Mouse (Mus musculus) thymus, adult 2 months (tissue): Measurements from ENCODE around the gene Dytn. TPM values are rescaled to one million over a fixed set of nuclear protein-coding genes. Genes with fewer than 3 reads are reported as not detected.

Experiments used
- DNase-seq: peaks from one replicate; pipeline ENCODE4 v3.0.0; 2021
- H3K27ac ChIP-seq: fragments of 200-500 bp; 2 replicates; pipeline ENCODE4 v1.5.1; 2012; ENCODE audit warnings: low read length, control low read depth; ENCODE audit not compliant: control insufficient read depth, insufficient read depth
- H3K27me3 ChIP-seq: fragments of 200-500 bp; 2 replicates; pipeline ENCODE4 v1.6.1; 2012; ENCODE audit warnings: mild to moderate bottlenecking, low read length, moderate library complexity, mixed read lengths; ENCODE audit not compliant: control insufficient read depth, insufficient read depth
- H3K36me3 ChIP-seq: fragments of 200-500 bp; 2 replicates; pipeline ENCODE4 v1.6.1; 2012; ENCODE audit warnings: mild to moderate bottlenecking, low read length, moderate library complexity; ENCODE audit not compliant: control insufficient read depth, insufficient read depth
- H3K4me1 ChIP-seq: fragments of 200-500 bp; replicated peaks from 2 replicates; pipeline ENCODE4 v1.6.1; 2012; ENCODE audit warnings: low read length; ENCODE audit not compliant: control insufficient read depth, insufficient read depth
- H3K4me3 ChIP-seq: fragments of 200-500 bp; 2 replicates; pipeline ENCODE4 v1.5.1; 2012; ENCODE audit warnings: mild to moderate bottlenecking, low read length, control low read depth, moderate library complexity; ENCODE audit not compliant: control insufficient read depth, insufficient read depth
- CTCF ChIP-seq: fragments of 200-500 bp; IDR thresholded peaks from 2 replicates; pipeline ENCODE4 v1.5.1; 2012; ENCODE audit warnings: mild to moderate bottlenecking, control low read depth, low read length, moderate library complexity, borderline replicate concordance; ENCODE audit not compliant: control insufficient read depth, poor library complexity, insufficient read depth; ENCODE audit errors: extremely low read depth
- POLR2A ChIP-seq: fragments of 200-500 bp; IDR thresholded peaks from 2 replicates; pipeline ENCODE4 v1.6.1; 2012; ENCODE audit warnings: mild to moderate bottlenecking, low read length, control low read depth, moderate library complexity; ENCODE audit not compliant: control insufficient read depth, poor library complexity, insufficient read depth; ENCODE audit errors: extremely low read depth
- WGBS: fragments of 180-500 bp; shearing (Covaris S2); methylation state at CpG from one replicate; pipeline ENCODE4 v1.1.7; 2018; 5-methylcytosine and 5-hydroxymethylcytosine counted together
- polyA plus RNA-seq: library from polyadenylated mRNA; depleted of rRNA; stranded (reverse); fragments of >200 nt; gene quantifications from 2 replicates; pipeline ENCODE4 v1.2.3, GENCODE M21; 2012; rRNA removed

Gene Dytn
- polyA plus RNA-seq, 1 experiment, result not detected

DNA sequence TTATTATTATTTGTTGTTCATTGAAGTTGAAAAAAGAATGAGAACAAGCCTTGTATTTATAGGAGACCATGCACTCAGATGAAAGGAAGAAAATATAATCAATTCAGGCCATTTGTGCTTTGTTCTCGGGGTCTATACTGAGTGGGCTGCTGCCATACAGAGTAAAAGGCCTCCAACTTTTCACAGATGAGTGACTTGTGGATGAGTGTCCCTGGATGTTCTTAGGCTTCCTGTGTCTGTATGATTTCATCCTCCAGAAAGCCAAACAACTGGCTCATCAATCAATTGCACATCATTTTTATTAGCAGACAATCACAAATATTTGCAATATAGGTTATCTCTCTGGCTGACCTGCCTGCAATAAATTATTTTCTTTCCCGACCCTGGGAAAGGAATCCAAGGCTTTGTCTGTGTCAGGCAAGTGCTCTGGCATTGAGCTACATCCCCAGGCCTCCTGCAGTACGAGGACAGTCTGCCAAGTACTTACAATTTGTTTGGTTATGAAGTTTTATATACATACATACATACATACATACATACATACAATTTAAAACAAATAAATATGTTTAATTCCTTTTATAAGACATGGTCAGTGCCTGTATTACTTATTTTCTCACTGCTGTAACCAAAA, 82.7 kb downstream of the Dytn start:
- TF ChIP-seq POLR2A, result no peak
- no peak for TF ChIP-seq CTCF
- no peak overlapping the region for H3K27ac ChIP-seq
- 61% methylated on average over 3 of the region's 3 CpGs for WGBS
- no peaks in the 10 kb centered on the region for H3K36me3 ChIP-seq
- DNase-seq, result no peak
- no peaks in the 10 kb centered on the region for H3K27me3 ChIP-seq
- no peak overlapping the region for H3K4me3 ChIP-seq
- H3K4me1 ChIP-seq, result no peaks in the 10 kb centered on the region

DNA sequence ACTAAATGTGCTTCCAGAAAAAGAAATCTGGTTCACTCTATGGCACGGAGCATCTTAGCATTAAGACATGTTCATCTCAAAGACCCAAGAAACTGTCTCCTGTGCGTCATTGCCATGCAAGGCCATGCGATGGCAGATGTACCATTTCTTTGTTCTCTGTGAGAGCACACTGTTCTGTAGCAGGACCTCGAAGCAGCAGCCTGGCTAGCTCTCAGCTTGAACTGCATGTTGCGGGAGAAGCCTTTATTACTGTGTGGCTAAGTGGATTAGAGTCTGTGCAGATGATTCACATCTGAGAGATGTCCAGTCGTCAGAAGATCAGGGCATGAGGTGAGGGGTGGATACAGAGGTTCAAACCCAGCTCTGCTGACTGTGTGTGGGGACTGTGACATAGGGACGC, 99.9 kb downstream of the Dytn start:
- Histone ChIP-seq H3K27ac (no peak overlapping the region), H3K4me3 (no peak overlapping the region), H3K27me3 (no peaks in the 10 kb centered on the region), H3K4me1 (no peaks in the 10 kb centered on the region), H3K36me3 (no peaks in the 10 kb centered on the region)
- DNase-seq, result no peak
- WGBS, result 87% methylated on average over 7 of the region's 7 CpGs
- no peak for TF ChIP-seq POLR2A

DNA sequence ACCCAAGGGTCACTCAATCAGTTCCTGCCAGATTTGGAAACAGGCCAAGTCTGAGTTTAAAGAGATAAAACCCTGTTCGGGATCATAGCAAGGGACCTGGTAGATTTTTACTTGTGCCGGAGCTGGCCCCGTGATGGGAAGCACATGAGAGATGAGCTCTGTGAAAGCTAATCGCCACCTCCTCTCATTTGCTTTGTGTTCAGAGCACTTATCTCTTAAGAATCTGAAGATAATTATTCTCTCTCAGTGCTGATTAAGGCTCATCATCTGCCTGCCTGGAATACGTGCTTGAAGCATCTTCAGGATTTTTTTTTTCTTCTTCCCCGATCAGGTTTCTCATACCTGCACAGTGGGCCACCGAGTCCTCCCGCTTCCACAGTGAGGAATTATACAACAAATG, 107.6 kb downstream of the Dytn start:
- H3K4me1 ChIP-seq, result no peaks in the 10 kb centered on the region
- DNase-seq, result no peak
- H3K4me3 ChIP-seq, result no peak overlapping the region
- WGBS, result 92% methylated on average over 8 of the region's 8 CpGs
- no peak overlapping the region for H3K27ac ChIP-seq
- no peaks in the 10 kb centered on the region for H3K36me3 ChIP-seq
- no peaks in the 10 kb centered on the region for H3K27me3 ChIP-seq
- TF ChIP-seq CTCF (no peak), POLR2A (no peak)

DNA sequence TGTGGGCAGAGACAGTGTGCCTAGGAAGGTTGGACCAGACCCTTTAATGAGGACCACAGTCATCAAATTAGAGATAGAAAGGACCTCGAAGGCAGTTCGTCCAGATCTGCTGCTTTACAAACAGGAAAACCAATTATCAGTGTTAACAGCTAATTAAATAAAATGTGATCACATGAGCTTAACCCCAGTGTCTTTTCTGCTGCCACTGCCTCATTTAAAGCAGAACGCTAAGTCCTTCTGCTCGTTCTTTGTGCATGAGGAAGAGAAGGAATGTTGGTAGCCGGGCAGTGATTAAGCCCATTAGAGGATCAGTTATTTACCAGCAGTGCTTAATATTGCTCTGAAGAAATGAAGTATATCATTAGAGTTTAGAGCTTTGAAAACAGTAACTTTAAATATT, 109.9 kb downstream of the Dytn start:
- no peak for DNase-seq
- H3K27ac ChIP-seq, result no peak overlapping the region
- TF ChIP-seq CTCF (no peak), POLR2A (no peak)
- no peaks in the 10 kb centered on the region for H3K4me1 ChIP-seq
- WGBS, result 93% methylated on average over 5 of the region's 5 CpGs
- no peak overlapping the region for H3K4me3 ChIP-seq
- H3K36me3 ChIP-seq, result no peaks in the 10 kb centered on the region
- H3K27me3 ChIP-seq, result no peaks in the 10 kb centered on the region

DNA sequence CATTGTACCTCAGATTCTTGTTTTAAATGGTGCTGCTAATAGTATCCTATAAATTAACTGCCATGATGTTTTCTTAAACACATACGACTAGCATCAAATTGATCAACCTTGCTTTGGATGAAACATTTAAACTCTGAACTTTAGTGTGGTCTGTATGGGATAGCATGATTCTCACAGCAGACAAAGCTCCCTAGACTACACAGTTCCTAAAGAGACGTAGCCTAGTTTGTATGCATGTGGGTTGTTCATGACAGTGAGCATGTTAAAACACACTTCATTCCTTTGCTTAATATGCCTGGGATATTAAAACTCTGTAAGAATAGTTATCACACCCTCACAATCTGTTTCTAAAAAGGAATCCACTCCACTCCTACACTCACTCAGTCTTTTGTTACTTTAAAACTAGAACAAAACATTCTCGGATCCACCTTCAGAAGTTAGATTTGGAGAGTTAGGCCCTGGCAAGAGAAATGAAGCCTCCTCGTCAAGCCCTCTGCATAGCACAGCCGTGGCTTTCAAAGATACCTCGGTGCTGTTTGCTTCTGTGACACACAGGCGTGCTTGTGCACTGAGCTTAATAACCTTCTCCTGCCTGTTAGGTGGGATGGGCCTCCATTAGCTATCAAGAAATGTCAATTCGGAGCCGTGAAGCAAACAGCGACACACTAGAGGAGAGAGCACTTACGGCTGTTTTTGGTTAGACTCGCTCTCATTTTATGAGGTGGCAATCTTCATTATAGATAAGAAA, 112.7 kb downstream of the Dytn start:
- H3K4me3 ChIP-seq, result no peak overlapping the region
- no peak for DNase-seq
- WGBS, result 94% methylated on average over 12 of the region's 12 CpGs
- no peaks in the 10 kb centered on the region for H3K27me3 ChIP-seq
- TF ChIP-seq POLR2A (no peak), CTCF (no peak)
- H3K36me3 ChIP-seq, result no peaks in the 10 kb centered on the region
- no peak overlapping the region for H3K27ac ChIP-seq
- no peaks in the 10 kb centered on the region for H3K4me1 ChIP-seq

DNA sequence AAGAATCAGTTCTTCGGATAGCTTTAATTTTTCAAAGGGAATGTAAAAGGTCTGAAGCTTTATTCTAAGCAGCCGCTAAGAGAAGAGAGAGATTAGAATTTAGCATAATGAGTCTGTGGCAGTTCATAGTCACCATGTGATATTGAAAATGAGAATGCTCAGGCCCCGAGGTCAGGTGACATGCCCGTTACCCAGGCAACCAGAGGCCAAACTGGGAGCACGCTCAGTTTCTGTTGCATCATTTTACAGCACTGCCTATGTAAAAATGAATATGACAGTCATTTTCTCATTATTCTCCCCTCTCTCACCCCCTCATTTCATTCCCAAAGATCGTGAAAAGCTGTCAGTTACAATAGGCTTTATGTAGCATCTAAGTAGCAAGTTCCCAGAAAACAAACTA, 113.3 kb downstream of the Dytn start:
- TF ChIP-seq CTCF, result no peak
- no peak for TF ChIP-seq POLR2A
- no peak overlapping the region for H3K27ac ChIP-seq

More for the DNA sequence above, 113.3 kb downstream of the Dytn start:
- DNase-seq, result no peak
- WGBS, result 80% methylated on average over 6 of the region's 6 CpGs
- Histone ChIP-seq H3K36me3 (no peaks in the 10 kb centered on the region), H3K4me1 (no peaks in the 10 kb centered on the region), H3K4me3 (no peak overlapping the region), H3K27me3 (no peaks in the 10 kb centered on the region)

Other genes with a start within 250 kb of the Dytn start
- 6.1 and 7.1 TPM in 2 replicates for gene Adam23, start 241.0 kb downstream of the Dytn start, polyA plus RNA-seq
- gene Gm39653, start 71.0 kb downstream of the Dytn start, polyA plus RNA-seq, result not detected in 2 replicates
- not detected in 2 replicates for gene Mdh1b, start 43.4 kb upstream of the Dytn start, polyA plus RNA-seq
- gene Fastkd2, start 43.7 kb upstream of the Dytn start, polyA plus RNA-seq, result 3.1 and 5.3 TPM in 2 replicates
- not detected in 2 replicates for gene 4933402D24Rik, start 82.3 kb upstream of the Dytn start, polyA plus RNA-seq